Mouse (Mus musculus): ENCODE measurements around the gene Il17re. TPM values are rescaled to one million over a fixed set of nuclear protein-coding genes. Genes with fewer than 3 reads are reported as not detected.

Il17re gene
- polyA plus RNA-seq, 1 experiment from 2014 or later: 0.13 TPM

DNA sequence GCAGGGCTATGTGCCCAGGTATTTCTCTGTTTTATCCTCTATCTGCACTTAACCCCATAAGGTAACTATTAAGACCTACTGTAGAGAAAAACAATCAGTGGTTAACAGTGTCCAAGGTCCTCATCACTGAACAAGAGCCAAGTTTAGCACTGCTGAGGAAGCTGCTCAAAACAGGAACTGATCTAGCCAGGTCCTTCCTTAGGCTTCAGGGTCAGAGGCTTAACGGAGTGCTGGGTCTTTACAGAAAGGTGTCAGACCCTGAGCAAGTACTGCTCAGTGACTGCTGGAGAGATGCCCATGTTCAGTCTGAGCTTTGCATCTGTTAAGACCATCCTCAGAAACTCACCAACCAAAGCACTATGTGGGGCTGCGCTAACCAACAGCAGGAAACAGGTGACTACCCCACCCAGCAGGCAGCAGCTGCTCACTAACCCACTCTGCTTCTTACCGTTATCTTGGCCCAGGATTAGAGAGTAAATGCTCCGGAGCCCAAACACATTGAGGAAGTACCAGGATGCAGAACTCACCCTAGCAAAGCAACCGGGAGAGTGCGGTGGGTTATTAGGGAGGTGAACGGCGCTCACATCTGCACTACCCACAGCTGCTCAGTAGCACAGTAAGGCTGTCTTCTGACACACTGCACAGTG lies 59.3 kb downstream of the Il17re start:
- 96% methylated on average over 8 of the region's 8 CpGs for WGBS
- Histone ChIP-seq H3K4me3 (replicated peaks) (no peak overlapping the region), H3K9me3 (no peaks in the 10 kb centered on the region), H3K9ac (replicated peaks) (no peak overlapping the region), H3K4me2 (replicated peaks) (no peak overlapping the region), H3K36me3 (peaks cover 100% of the 10 kb centered on the region), H3K4me1 (replicated peaks) (no peaks in the 10 kb centered on the region), H3K27ac (no peak overlapping the region), H3K27me3 (no peaks in the 10 kb centered on the region)
- ATAC-seq: no peak

Small RNAs within 50 kb of the gene (microRNA-seq; reads per million reads assigned to microRNA genes)
- not detected for gene Gm24387

Other genes starting within 250 kb of the Il17re start
- 40.4 and 45.0 TPM in 2 replicates for gene Mtmr14, start 220.6 kb upstream of the Il17re start, polyA plus RNA-seq (2015; fragmentation: Nextera tagmentation; extraction: Ambion mirVana)
- 0.58 and 0.71 TPM in 2 replicates for gene Cpne9, start 176.2 kb upstream of the Il17re start, polyA plus RNA-seq (2015; fragmentation: Nextera tagmentation; extraction: Ambion mirVana)
- gene Brpf1, start 151.3 kb upstream of the Il17re start, polyA plus RNA-seq (2015; fragmentation: Nextera tagmentation; extraction: Ambion mirVana): 19.4 and 21.4 TPM in 2 replicates
- 9.5 and 9.9 TPM in 2 replicates for gene Ogg1, start 131.5 kb upstream of the Il17re start, polyA plus RNA-seq (2015; fragmentation: Nextera tagmentation; extraction: Ambion mirVana)
- gene Camk1, start 114.5 kb upstream of the Il17re start, polyA plus RNA-seq (2015; fragmentation: Nextera tagmentation; extraction: Ambion mirVana): 79.4 and 81.4 TPM in 2 replicates
- 64.5 and 74.7 TPM in 2 replicates for gene Tada3, start 80.6 kb upstream of the Il17re start, polyA plus RNA-seq (2015; fragmentation: Nextera tagmentation; extraction: Ambion mirVana)
- 393 and 407 TPM in 2 replicates for gene Arpc4, start 80.4 kb upstream of the Il17re start, polyA plus RNA-seq (2015; fragmentation: Nextera tagmentation; extraction: Ambion mirVana)
- gene Ttll3, start 69.2 kb upstream of the Il17re start, polyA plus RNA-seq (2015; fragmentation: Nextera tagmentation; extraction: Ambion mirVana): 10.8 and 11.4 TPM in 2 replicates
- 20.8 and 23.0 TPM in 2 replicates for gene Rpusd3, start 39.1 kb upstream of the Il17re start, polyA plus RNA-seq (2015; fragmentation: Nextera tagmentation; extraction: Ambion mirVana)
- gene Cidec, start 22.7 kb upstream of the Il17re start, polyA plus RNA-seq (2015; fragmentation: Nextera tagmentation; extraction: Ambion mirVana): 0.12 TPM in 1 of 2 replicates, not detected in the other
- 84.3 and 87.6 TPM in 2 replicates for gene Jagn1, start 15.9 kb upstream of the Il17re start, polyA plus RNA-seq (2015; fragmentation: Nextera tagmentation; extraction: Ambion mirVana)
- 0.96 and 1.4 TPM in 2 replicates for gene Il17rc, start 12.9 kb downstream of the Il17re start, polyA plus RNA-seq (2015; fragmentation: Nextera tagmentation; extraction: Ambion mirVana)
- 49.4 and 56.5 TPM in 2 replicates for gene Creld1, start 24.8 kb downstream of the Il17re start, polyA plus RNA-seq (2015; fragmentation: Nextera tagmentation; extraction: Ambion mirVana)
- gene Prrt3, start 43.4 kb downstream of the Il17re start, polyA plus RNA-seq (2015; fragmentation: Nextera tagmentation; extraction: Ambion mirVana): 5.2 and 6.0 TPM in 2 replicates
- gene Emc3, start 73.2 kb downstream of the Il17re start, polyA plus RNA-seq (2015; fragmentation: Nextera tagmentation; extraction: Ambion mirVana): 95.3 and 99.6 TPM in 2 replicates
- 4.2 and 4.5 TPM in 2 replicates for gene Fancd2, start 73.2 kb downstream of the Il17re start, polyA plus RNA-seq (2015; fragmentation: Nextera tagmentation; extraction: Ambion mirVana)
- not detected in 2 replicates for gene Fancd2os, start 142.2 kb downstream of the Il17re start, polyA plus RNA-seq (2015; fragmentation: Nextera tagmentation; extraction: Ambion mirVana)
- 227 and 229 TPM in 2 replicates for gene Brk1, start 146.3 kb downstream of the Il17re start, polyA plus RNA-seq (2015; fragmentation: Nextera tagmentation; extraction: Ambion mirVana)
- 60.2 and 60.6 TPM in 2 replicates for gene Vhl, start 165.5 kb downstream of the Il17re start, polyA plus RNA-seq (2015; fragmentation: Nextera tagmentation; extraction: Ambion mirVana)
- gene Irak2, start 180.0 kb downstream of the Il17re start, polyA plus RNA-seq (2015; fragmentation: Nextera tagmentation; extraction: Ambion mirVana): 0.99 and 1.3 TPM in 2 replicates
- 0.93 and 1.0 TPM in 2 replicates for gene Tatdn2, start 238.6 kb downstream of the Il17re start, polyA plus RNA-seq (2015; fragmentation: Nextera tagmentation; extraction: Ambion mirVana)

Data from midbrain, embryonic 13.5 days (tissue).